15 mouse cellular contexts compared by ENCODE assay signal in the genomic region with DNA sequence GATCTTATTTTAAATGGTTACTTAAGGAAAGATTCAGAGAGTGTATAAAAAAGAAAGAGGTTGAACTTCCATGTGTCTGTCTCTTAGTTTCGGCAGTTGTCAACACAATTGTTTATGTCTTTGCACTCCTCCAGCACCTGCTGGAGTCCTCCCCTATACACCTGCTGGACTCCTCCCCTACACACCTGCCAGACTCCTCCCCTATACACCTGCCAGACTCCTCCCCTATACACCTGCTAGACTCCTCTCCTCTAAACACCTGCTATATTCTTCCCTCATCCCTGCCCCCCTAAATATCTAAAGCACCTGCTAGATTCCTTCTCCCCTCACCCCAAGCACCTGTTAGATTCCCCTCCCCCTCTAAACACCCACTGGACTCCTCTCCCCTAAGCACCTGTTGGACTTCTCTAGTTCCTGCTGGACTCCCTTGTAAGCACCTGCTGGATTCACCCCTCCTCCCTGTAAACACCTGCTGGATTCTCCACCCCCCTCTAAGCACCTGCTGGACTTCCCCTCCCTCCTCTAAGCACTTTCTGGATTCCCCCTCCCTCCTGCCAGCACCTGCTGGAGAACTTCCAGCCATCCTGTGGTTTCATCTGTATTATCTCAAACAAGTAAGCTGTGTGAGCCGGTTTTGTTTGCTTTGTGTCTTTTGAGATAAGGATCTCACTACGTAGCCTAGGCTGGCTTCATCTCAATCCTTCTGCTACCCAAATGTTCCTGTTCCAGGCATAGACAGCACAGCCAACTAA. TPM values are rescaled to one million over a fixed set of nuclear protein-coding genes. Genes with fewer than 3 reads are reported as not detected.
DNase-seq lines count a peak whose midpoint lies in the region; ATAC-seq lines count a peak whose summit lies in the region.
"Had no signal": no experiment of that assay in that cellular context is flagged by ENCODE, and none has a peak within 500 bp of the region (broad histone marks: within the 10 kb centered on the region; RNA-seq: fewer than 3 reads in every experiment).

No protein-coding gene starts in this region.

- H3K4me3 ChIP-seq in intestine, embryonic 16.5 days (ENCODE audit: low read length) = no peak overlapping the region
- H3K4me3 ChIP-seq in midbrain, embryonic 13.5 days (replicated peaks) = no peak overlapping the region
- no peak overlapping the region for H3K4me3 ChIP-seq in kidney, embryonic 15.5 days (replicated peaks)
- H3K4me3 ChIP-seq: forebrain, embryonic 15.5 days; hindbrain, embryonic 10.5 days; left cerebral cortex, adult 2 months had no signal

- no peak overlapping the region for H3K4me2 ChIP-seq in intestine, embryonic 16.5 days (ENCODE audit: low read depth, low read length)
- H3K4me2 ChIP-seq in midbrain, embryonic 13.5 days (replicated peaks) = no peak overlapping the region
- no peak overlapping the region for H3K4me2 ChIP-seq in kidney, embryonic 15.5 days
- H3K4me2 ChIP-seq: forebrain, embryonic 15.5 days; liver, embryonic 11.5 days had no signal

- peak; percentile 44 for DNase-seq in urinary bladder, postnatal 14 days (ENCODE audit: low spot score)
- DNase-seq in urinary bladder, postnatal 25 days (ENCODE audit: low spot score) = no peak
- DNase-seq in right cerebral cortex, postnatal 4 days = no peak
- no peak for DNase-seq in adrenal gland, postnatal 4 days (ENCODE audit: low spot score in 2 of 2)
- DNase-seq: kidney, postnatal 14 days; midbrain, embryonic 14.5 days; right cerebral cortex, postnatal 25 days had no signal

- H3K9ac ChIP-seq in intestine, embryonic 16.5 days (ENCODE audit: low read depth, low read length) = no peak overlapping the region
- no peak overlapping the region for H3K9ac ChIP-seq in midbrain, embryonic 13.5 days (replicated peaks)
- H3K9ac ChIP-seq in kidney, embryonic 15.5 days = no peak overlapping the region
- H3K9ac ChIP-seq: forebrain, embryonic 15.5 days had no signal

- peak; percentile 90 for ATAC-seq in intestine, embryonic 16.5 days
- ATAC-seq in megakaryocyte-erythroid progenitor cell, adult 5-6 weeks (replicated peaks; ENCODE audit: low FRiP score, low TSS enrichment, poor library complexity, severe bottlenecking) = peak; percentile 36; the same call in 1 of the 2 replicates
- no peak for ATAC-seq in midbrain, embryonic 13.5 days
- ATAC-seq in kidney, embryonic 15.5 days (replicated peaks; ENCODE audit: low FRiP score) = no peak
- ATAC-seq: forebrain, embryonic 15.5 days had no signal

- H3K36me3 ChIP-seq in intestine, embryonic 16.5 days (ENCODE audit: control insufficient read depth, insufficient read depth, low read length) = no peaks in the 10 kb centered on the region
- H3K36me3 ChIP-seq in midbrain, embryonic 13.5 days = no peaks in the 10 kb centered on the region
- no peaks in the 10 kb centered on the region for H3K36me3 ChIP-seq in kidney, embryonic 15.5 days
- H3K36me3 ChIP-seq: forebrain, embryonic 15.5 days; hindbrain, embryonic 10.5 days had no signal

- no peaks in the 10 kb centered on the region for H3K4me1 ChIP-seq in intestine, embryonic 16.5 days (ENCODE audit: control insufficient read depth, insufficient read depth, low read length)
- peaks cover 9% of the 10 kb centered on the region; the same call in 1 of the 2 replicates for H3K4me1 ChIP-seq in midbrain, embryonic 13.5 days (replicated peaks)
- H3K4me1 ChIP-seq in kidney, embryonic 15.5 days = no peaks in the 10 kb centered on the region
- H3K4me1 ChIP-seq: forebrain, embryonic 15.5 days had no signal

- H3K27ac ChIP-seq in intestine, embryonic 16.5 days (ENCODE audit: low read length) = no peak overlapping the region
- no peak overlapping the region for H3K27ac ChIP-seq in midbrain, embryonic 13.5 days
- no peak overlapping the region for H3K27ac ChIP-seq in kidney, embryonic 15.5 days
- H3K27ac ChIP-seq: forebrain, embryonic 15.5 days; hindbrain, embryonic 10.5 days; left cerebral cortex, adult 2 months had no signal

- no peaks in the 10 kb centered on the region for H3K27me3 ChIP-seq in intestine, embryonic 16.5 days (replicated peaks; ENCODE audit: control insufficient read depth, insufficient read depth, low read length)
- no peaks in the 10 kb centered on the region for H3K27me3 ChIP-seq in midbrain, embryonic 13.5 days
- H3K27me3 ChIP-seq in kidney, embryonic 15.5 days = no peaks in the 10 kb centered on the region
- H3K27me3 ChIP-seq: forebrain, embryonic 15.5 days had no signal

- WGBS in intestine, embryonic 16.5 days = 37% methylated on average over 3 of the region's 3 CpGs
- 71% methylated on average over 3 of the region's 3 CpGs for WGBS in midbrain, embryonic 13.5 days
- WGBS in kidney, embryonic 15.5 days = 69% methylated on average over 3 of the region's 3 CpGs

- H3K9me3 ChIP-seq in intestine, embryonic 16.5 days (ENCODE audit: control insufficient read depth, low read length) = no peaks in the 10 kb centered on the region
- no peaks in the 10 kb centered on the region for H3K9me3 ChIP-seq in midbrain, embryonic 13.5 days
- no peaks in the 10 kb centered on the region for H3K9me3 ChIP-seq in kidney, embryonic 15.5 days (replicated peaks)
- H3K9me3 ChIP-seq: forebrain, embryonic 15.5 days; hindbrain, embryonic 10.5 days had no signal

RNA-seq across cellular contexts. Expression of a gene that starts 10.1 kb away (rescaled TPM):
- polyA plus RNA-seq in intestine, embryonic 16.5 days (2015; fragmentation: Nextera tagmentation; extraction: Ambion mirVana) = 2.3 TPM in 2 replicates
- total RNA-seq in megakaryocyte-erythroid progenitor cell, adult 5-6 weeks (2014; fragmentation: Nextera tagmentation) = 3.0 and 5.7 TPM in 2 replicates
- 2.9 and 6.1 TPM in 2 replicates for total RNA-seq in megakaryocyte-erythroid progenitor cell, adult 5-6 weeks (2017)
- polyA plus RNA-seq in midbrain, embryonic 13.5 days (2015; fragmentation: Nextera tagmentation; extraction: Ambion mirVana) = 5.6 and 6.1 TPM in 2 replicates
- total RNA-seq in adrenal gland, postnatal 4 days (2021) = 1 to 10 TPM; 3.4 to 4.4 TPM
- 3.4 and 4.0 TPM in 2 replicates for polyA plus RNA-seq in kidney, embryonic 15.5 days (2015; fragmentation: Nextera tagmentation; extraction: Ambion mirVana)

Comparison
In these comparisons a context has a peak if more than half of its experiments do, and no peak if none do; other contexts are left out.
1. ATAC-seq: peak in intestine, embryonic 16.5 days (single experiment) and megakaryocyte-erythroid progenitor cell, adult 5-6 weeks (single experiment); none in midbrain, embryonic 13.5 days (single experiment) and kidney, embryonic 15.5 days (single experiment).